Mouse (Mus musculus) heart, postnatal 14 days (tissue): ENCODE measurements at regions not wholly inside any gene's neighbourhood (a gene's known extent, or its start where the extent isn't known, plus 50 kb on each side); places are given as distances from the start of the nearest gene placed in this dataset.
A peak's percentile ranks its signal among the peaks of the same experiment; 100 is the strongest.

Experiments used
- DNase-seq, 2 experiments: peaks; one replicate each; pipeline ENCODE4 v3.0.0; 2021 to 2022
- intact Hi-C: fragments of 180-260 bp; cut with DNase I; formaldehyde crosslinking; loops from one replicate; pipeline ENCODE4 v1.15.1; 2025

DNA sequence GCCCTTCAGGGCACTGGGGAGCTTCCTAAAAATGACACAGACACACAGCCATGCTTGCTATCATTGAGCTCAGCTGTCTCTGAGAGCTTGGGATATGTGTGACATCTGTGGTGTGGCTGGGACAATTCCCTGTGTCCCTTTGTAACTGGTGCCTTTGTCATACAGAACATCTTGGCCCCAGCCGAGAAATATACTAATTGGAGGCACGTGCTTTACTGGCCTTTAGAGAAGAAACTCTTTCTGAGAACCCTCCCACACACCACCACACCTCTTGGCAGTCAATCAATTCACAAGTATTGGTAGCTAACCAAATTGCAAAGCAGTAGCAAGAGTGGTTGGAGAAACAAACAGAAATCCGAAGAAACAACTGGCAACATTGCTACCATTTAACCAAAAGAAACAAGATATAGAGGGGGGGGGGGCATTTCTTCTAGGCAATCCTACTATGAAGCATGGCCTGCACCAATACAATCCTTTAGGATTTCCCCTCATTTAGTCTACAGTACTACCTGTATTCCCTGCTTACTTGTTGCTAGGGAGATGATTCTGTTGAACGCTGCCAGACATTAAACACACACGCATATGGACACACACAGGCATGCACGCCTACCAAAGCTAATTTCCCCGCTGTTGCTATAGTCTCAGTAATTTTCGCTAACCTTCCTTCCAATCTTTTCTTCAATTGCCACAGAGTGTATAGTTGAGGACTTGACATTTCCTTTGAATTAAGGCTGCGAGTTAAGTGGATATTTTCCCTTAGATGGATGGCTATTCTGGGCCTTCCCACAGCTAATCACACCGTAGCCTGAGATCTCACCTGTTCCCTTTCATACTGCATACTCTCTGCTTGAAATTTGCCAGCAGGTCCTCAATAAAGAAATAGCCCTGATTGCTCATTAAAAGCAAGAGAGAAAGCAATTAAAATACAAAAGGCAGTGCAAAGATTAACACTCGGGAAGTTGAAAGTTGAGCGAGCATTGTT, 625.3 kb upstream of the Cdh5 start:
- DNase-seq = no peak
- intact Hi-C loops = no loop called here

GRCm38 (mm10) chr8:103482033-103482720, 619.2 kb upstream of the Cdh5 start:
- no peak for DNase-seq
- intact Hi-C loops = no loop called here

DNA sequence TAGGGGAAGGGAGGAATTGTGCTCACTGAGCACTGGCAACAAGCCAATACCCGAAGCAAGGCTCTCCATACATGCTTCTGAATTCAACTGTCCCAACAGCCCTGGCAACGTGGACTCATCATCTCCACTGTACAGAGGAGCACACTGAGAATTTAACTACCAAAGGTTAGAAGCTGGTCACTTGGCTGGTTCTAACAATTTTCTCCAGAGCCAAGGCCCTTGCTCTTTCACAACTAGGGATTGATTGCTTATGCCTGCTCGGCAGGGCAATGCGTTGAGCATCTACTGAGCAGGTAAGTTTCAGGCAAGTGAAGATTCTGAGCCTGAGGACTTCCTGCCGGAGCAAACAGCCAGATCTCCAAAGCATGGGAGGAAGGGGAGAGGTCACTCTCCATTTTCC, 616.0 kb upstream of the Cdh5 start:
- intact Hi-C loops = no loop called here

GRCm38 (mm10) chr8:103489411-103489810, 612.0 kb upstream of the Cdh5 start:
- peak in 1 of 2 experiments; percentile 4 for DNase-seq
- intact Hi-C loops = no loop called here

More for the DNA sequence above, 616.0 kb upstream of the Cdh5 start:
- DNase-seq = no peak

DNA sequence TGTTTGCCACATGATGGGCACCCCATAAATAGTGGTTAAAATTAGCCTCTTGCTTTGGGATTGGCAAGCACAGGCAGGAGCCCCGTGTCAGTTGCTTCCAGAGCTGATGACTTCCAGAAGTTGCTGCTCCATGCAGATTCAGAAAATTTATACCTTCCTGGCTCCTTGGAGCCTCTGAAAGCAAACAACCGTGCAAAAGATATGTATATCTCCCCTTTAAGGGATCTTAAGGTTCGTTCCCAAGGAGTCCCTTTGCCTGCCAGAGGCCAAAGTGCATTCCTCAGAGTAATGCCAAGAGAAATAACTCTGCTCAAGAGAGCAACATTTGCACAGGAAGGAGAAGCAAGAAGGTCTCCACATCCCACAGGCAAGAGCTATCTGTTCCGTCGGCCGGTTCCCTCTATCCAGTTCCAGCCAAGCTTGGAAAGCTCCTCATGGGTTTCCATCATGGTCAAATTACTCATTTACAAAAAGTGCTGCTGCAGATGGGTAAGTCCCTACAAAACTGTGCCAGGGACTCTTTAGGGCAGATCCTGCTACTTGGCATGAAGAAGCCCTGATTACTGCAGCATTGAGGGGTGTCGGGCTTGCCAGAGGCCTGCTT, 608.4 kb upstream of the Cdh5 start:
- peak; percentile 1 to 2 for DNase-seq
- intact Hi-C loops = no loop called here

GRCm38 (mm10) chr8:103493932-103494493, 607.4 kb upstream of the Cdh5 start:
- intact Hi-C loops = no loop called here
- DNase-seq = no peak

DNA sequence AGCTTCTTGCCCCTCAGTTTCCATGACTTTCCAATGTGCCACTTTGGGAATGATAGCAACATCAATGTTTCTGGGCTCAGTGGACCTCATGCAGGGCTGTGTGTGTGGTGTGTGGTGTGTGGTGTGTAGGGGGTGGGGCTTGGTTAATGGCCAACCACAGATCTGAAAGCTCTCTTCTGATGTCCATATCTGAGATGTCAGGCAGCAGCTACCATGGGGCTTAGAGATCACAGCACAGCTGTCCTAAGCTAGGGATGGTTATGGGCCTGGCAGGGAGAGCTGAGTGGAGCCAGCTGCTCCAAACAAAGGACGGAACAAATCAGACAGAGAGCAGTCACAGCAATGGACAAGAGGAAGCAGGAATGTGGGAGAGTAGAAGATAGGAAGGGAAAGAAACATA, 606.8 kb upstream of the Cdh5 start:
- intact Hi-C loops = no loop called here
- no peak for DNase-seq

GRCm38 (mm10) chr8:103501328-103501727, 600.1 kb upstream of the Cdh5 start:
- no peak for DNase-seq
- intact Hi-C loops = no loop called here

- no peak for DNase-seq
- intact Hi-C loops = no loop called here
Measured at GRCm38 (mm10) chr8:103502991-103503767, 598.2 kb upstream of the Cdh5 start.

- intact Hi-C loops = no loop called here
- DNase-seq = no peak
Measured at GRCm38 (mm10) chr8:103506334-103506733, 595.1 kb upstream of the Cdh5 start.

GRCm38 (mm10) chr8:103507068-103507467, 594.4 kb upstream of the Cdh5 start:
- intact Hi-C loops = no loop called here
- DNase-seq = no peak

DNA sequence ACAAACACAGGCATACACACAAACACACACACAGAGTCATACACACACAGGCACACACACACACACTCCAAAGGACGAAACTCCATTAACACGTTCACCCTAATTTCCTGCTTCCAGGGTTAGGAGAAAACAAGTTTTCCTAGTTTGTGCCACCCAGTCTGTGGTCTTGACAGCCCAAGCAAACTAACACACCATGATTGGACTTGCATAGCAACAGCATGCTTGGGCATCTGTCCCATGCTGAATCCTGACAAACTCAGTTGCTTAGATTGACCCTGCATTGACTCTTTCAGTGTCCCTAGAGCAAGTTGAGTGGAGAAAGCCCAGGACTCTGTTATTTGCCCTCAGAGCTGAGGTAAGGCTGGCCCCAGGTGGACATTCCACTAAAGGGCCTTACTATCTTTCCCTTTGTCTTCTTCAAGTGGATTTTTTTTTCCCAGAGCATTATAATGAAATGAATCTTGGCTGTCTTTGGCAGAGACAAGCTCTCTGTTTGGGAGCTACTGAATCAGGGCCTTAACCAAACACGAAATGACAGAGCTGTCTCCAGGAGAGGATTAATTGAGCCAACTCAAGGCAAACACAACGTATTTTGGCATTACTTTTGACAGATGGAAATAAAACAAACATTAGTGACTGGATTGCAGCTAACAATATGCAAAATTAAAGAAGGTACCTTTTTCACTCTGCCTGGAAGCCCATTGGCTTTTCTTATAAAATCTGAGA, 581.1 kb upstream of the Cdh5 start:
- no peak for DNase-seq
- intact Hi-C loops = no loop called here

GRCm38 (mm10) chr8:103530903-103531302, 570.5 kb upstream of the Cdh5 start:
- DNase-seq = no peak
- intact Hi-C loops = no loop called here

DNA sequence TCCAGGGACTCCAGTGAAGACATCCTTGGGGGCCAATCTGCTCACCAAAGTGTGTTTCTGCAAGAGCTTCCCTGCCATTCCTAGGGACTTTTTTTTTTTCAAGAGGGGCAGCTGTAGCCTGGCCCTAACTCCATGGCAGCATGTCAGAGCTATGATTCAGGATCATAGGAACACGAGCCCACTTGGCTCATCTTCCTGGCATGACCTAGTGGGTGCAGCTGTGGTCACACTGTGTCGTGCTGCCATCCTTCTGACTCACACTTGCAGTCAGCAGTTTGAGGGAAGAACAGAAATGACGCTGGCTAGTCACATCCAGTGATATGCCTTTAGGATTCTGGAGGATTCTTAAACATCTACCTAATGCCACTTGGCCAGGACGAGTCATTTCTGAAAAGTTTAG, 566.5 kb upstream of the Cdh5 start:
- DNase-seq = peak in 1 of 2 experiments; percentile 3
- intact Hi-C loops = no loop called here

GRCm38 (mm10) chr8:103536856-103537255, 564.6 kb upstream of the Cdh5 start:
- intact Hi-C loops = no loop called here
- DNase-seq = no peak

GRCm38 (mm10) chr8:103541954-103542353, 559.5 kb upstream of the Cdh5 start:
- DNase-seq = no peak
- intact Hi-C loops = no loop called here

DNA sequence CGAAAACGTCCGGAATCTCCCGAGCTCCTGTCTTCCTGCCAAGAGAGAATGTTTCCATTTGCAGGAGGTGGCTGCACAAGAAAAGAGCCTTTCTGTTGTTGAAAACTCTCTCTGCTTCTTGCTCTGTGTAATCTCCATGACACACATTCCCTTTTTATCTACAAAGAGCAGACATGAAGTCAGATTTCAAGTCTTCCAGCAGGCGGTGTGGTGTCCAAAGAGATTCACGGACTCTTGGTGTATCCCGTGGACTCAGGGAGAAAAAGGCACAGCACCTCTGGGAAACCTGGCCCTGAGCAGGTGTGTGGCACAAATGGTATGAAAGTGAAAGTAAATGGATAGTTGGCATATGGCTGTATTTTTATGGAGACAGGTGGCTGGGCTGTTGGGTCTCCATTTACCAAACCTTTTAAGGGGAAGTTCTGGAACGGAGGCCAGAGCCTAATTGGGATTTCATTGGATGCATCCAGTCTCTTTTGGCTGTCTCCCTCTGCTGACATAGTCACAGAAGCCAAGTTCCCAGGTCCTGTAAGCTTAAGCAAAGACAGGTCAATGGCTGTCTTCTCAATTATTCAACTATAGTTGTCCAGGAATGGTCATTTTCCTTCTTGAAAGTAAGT, 549.4 kb upstream of the Cdh5 start:
- intact Hi-C loops = no loop called here
- peak in 1 of 2 experiments; percentile 3 for DNase-seq

- intact Hi-C loops = no loop called here
- DNase-seq = no peak
Measured at GRCm38 (mm10) chr8:103561606-103562005, 539.8 kb upstream of the Cdh5 start.

GRCm38 (mm10) chr8:103570864-103571425, 530.5 kb upstream of the Cdh5 start:
- intact Hi-C loops = no loop called here
- DNase-seq = no peak
